Mouse (Mus musculus): ENCODE measurements around the gene Mospd2.

GRCm38 (mm10) chrX:164899805-164900204 is 80.4 kb downstream of the Mospd2 start:
- TF ChIP-seq CTCF (IDR thresholded peaks at IDR 0.05; ENCODE audit: insufficient read depth, low read depth, low read length): no peak
- no peak for TF ChIP-seq POLR2A (IDR thresholded peaks at IDR 0.05; ENCODE audit: insufficient read depth, low read depth, low read length)

Measured in olfactory bulb, adult 2 months (tissue).